Mouse (Mus musculus) brain, adult 2 months (tissue): ENCODE data around the gene Ccdc51.

Experiments used
- DNase-seq: peaks from one replicate; pipeline ENCODE4 v3.0.0; 2011; ENCODE audit warnings: low read depth, low spot score

Ccdc51 gene

DNA sequence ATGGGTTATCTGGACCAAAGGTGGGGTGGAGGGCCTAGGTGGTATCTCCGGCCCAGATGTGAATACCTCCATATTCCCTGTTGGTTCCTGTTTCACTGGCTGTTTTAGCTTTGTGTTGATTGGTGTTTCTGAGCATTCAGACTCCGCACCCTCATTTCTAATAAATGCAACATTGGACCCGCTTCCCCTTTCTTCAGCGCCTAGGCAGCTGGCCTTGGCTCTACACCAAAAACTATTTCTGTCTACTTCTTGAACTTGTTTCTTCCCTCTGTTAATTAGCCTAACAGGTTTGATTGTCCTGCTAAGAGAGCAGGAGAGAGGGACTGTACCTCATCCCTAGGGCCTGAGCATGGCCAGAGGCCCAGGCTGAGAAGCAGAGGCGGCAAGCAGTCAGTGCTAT is 24.8 kb upstream of the Ccdc51 start:
- no peak for DNase-seq

DNA sequence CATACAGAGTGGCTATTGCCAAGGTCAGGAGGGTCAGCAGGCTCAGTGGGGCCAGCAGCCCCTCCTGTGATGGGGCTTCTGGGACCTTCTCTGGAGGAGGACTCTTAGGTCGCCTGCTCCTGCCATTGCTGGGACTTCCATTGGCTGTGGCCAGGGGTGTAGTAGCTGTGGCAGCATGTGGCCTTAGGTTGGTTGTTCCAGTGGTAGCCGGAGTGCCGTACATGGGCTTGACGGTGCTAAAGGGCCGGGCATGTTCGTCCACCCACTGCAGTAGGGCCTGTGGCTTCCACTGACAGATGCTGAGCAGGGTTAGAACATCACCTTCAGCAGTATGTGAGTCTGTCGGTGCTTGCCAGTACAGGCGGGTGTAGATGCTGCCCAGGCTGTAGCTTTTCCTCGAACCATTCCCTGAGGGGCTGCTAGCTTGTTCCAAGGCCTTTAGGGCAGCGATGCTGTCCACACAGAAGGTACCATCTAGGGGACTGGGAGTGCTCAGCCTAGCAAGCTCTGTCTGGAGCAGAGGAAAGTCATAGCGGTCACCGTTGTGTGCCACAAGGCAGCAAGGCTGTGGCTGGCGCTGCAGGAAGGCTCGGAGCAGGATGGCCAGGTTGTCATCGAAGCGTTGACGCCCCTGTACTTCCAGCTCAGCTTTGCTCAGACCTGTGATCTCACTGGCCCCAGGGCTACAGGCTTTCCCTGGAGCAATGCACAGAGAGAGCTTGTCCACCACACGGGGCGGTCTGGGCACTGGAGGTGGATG is 24.1 kb upstream of the Ccdc51 start:
- no peak for DNase-seq

- peak; percentile 93 for DNase-seq
These were observed 23.0 kb upstream of the Ccdc51 start, which contains the start of gene Trex1 for GRCm38 (mm10) chr9:109059136-109059903. TSS of gene Trex1 (minus strand) at chr9:109059734.

DNA sequence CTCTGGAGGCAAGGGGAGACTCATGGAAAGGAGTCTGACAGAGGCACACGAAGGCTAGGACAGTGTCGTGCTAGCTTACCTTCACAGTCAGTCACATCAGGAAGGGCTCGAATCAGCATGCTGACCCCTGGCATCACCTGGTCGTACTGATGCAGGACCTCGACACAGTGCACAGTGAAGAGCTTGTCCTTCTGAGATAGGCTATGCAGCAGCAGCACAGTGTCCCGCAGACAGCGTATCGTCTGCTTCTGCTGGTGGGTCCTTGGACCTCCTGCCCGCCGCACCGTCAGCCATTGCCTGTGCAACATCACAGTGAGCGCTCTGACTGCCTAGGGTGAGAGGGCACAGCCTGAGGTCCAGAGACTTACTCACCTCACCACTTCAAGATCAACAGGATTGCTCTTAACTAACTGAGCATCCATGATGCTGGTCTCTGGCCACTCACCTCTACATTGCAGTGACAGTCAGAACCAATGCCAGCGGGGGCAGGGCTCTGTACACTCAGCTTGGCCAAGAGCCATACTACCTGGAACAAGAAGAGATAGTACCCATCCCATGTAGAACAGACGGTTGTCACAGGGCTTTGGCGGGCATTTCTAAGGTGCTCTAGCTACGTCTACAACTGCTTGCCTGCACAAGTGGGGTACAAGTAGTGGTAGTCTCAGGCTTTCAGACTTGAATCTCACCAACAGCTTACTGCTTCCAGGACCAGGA is 22.0 kb upstream of the Ccdc51 start:
- DNase-seq: no peak

DNA sequence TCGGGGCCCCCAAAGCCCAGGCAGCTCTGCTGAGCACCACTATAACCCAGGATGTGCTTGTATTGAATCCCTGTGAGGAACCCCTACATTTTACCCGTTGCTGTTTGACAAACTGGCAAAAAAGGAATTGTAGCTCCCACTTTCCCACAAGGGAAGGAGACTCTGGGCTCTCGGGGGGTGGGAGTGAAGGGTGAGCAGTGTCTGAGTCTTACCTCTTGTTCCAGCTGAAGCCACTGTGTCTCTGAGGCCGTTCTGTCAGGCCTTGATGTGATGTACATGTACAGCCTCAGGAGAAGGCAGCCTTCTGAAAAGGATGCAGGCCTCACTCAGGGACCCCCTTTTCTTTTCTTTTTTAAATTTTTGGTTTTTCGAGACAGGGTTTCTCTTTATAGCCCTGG is 21.4 kb upstream of the Ccdc51 start:
- no peak for DNase-seq

- DNase-seq: no peak
These were observed 14.1 kb upstream of the Ccdc51 start for GRCm38 (mm10) chr9:109068095-109068735.

- DNase-seq: peak; percentile 98
These were observed 8.4 kb upstream of the Ccdc51 start, which contains the start of gene Atrip for GRCm38 (mm10) chr9:109073661-109074573. TSS of gene Atrip (minus strand) at chr9:109074124.

DNA sequence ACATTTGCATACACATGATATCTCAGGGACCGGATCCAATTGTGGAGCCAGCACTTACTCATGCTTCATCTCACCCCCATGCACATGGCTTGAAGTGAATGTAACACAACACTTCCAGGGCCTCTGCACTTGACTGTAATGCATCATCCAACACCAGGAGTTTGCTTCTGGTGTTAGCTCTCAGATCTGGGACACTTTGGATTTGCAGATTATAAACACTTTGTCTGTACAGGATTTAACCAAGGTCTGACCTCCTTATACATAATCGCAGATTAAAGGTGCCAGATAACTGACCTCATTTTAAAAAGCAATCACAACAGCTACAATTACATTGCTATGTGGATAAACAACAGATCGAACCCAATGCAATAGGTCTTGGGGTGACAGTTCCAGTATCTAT is 1.8 kb upstream of the Ccdc51 start:
- no peak for DNase-seq

DNA sequence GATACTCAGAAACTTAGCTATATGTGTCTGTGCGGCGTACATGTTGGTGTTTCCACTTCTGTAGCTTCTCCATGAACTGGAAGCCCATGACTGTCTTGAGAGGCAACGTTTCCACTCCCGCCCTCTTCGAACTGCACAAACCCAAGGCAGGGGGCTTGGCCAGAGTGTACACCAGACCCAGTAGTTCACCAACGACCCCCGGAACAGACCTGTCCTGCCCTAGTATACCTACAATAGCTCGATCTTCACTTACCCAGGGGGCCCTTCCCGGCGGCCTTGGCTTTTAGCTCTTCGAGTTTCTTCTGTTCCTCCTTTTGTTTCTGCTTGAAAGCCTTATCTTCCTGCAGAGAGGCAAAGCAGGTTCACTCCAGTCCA is 557 bp upstream of the Ccdc51 start:
- DNase-seq: no peak

DNA sequence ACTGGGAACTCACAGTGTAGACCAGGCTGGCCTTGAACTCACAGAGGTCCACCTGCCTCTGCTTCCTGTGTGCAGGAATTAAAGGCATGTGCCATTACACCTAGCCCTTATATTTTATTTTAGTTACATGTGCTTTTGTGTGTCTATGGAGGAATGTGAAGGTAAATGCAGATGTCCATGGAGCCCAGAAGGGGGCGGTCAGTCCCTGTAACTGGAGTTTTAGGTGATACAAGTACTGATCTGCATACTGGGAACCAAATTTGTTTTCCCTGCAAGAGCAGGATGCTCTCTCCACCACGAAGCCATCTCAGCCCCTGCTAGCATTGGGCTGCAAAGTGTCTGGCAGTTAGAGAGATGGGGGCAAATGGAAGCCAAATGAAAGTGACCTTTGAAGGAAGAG is 2.6 kb downstream of the Ccdc51 start:
- peak; percentile 64 for DNase-seq

- DNase-seq: peak; percentile 67
These were observed 5.7 kb downstream of the Ccdc51 start for GRCm38 (mm10) chr9:109087987-109088386.

DNA sequence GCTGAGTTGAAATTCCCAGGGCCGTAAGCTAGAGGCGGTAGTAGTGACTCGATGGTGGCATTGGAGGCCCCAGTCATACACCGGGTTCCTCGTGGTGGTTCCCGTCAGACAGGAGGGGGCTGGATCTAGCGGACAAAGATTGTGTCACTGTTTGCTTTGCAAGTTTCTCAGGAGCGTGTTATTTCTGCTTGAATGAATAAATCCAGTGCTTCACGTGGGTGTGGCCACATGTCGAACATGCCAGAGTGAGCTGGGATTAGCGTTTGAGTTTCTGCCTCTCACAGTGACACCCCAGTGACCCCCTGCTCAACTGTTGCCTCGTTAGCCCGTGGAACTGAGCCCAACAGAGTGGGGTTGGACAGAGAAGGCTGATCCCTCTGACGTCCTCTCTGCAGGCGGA is 8.2 kb downstream of the Ccdc51 start:
- peak; percentile 43 for DNase-seq

- DNase-seq: no peak
These were observed 9.5 kb downstream of the Ccdc51 start for GRCm38 (mm10) chr9:109091802-109092201.

DNA sequence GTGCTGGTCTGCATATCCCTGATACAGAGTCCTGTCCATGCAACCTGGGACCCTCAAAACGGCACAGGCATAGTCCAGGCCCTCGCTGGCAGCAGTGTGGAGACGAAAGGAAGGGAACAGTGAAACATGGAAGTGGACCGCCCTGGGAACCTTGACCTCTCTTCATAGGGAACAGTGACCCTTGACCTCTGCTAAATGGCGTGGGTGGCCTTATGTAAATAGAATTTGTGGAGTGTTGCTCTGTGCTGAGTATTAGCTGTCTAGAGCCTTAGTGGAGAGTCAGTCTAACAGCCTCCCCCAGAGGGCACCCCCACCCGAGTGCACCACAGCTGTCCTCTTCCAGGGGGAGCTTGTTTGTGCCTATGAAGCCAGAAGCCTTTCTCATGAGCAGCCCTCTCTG is 10.5 kb downstream of the Ccdc51 start:
- DNase-seq: no peak

DNA sequence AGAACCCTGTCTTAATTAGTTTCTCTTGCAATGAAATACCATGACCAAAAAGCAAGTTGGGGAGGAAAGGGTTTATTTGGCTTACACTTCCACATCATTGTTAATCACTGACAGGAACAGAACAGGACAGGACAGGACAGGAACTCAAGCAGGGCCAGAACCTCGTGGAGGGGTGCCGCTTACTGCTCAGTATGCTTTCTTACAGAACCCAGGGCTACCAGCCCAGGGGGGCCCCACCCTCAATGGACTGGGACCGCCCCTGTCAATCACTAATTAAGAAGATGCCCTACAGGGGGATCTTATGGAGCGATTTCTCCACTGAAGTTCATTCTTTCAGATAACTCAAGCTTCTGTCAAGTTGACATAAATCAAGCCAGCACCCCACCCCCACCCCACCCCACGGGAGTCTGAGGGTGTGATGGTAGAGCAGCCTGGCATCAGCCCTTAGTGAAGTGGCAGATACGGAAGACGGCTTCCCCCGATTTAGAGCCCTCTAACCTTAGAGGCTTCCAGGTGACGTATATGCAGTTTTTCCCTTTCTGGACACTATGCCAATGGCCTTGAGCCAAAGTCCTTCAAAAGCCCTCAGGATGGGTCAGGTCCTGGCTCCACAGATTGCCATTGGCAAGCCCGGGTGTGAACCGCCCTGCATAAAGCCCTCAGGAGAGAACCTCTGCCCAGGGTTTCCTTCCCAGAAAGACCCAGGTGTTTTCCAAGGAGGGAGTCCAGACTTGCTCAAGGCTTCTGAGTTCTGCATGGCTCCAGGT is 11.7 kb downstream of the Ccdc51 start:
- no peak for DNase-seq

DNA sequence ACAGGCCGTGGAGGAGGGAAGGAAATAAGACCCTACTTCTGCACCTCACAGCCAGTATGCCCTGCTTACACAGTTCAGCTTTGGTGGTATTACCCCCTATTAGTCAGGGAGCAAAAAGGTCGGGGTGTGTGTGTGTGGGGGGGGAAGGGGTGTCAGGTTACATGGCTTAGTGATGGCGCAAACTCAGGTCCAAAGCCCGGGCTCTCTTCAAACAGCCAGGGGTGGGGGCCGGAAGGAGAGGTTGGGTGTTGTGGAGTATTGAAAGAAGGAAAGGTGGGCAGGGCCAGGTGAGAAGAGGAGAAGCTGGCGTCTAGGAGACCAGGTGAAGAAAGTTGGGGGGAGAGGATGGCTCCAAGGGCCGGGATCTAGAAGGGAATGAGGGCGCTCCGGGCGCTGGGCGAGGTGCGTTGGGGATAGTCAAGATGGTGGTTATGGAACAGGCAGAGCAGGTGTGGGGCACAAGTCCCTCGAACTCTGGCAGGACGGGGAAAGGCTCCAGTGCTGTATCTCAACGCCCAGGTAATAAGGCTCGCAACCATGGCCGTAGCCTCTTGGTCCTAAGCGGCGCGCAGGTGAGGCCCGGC is 12.4 kb downstream of the Ccdc51 start:
- DNase-seq: no peak

DNA sequence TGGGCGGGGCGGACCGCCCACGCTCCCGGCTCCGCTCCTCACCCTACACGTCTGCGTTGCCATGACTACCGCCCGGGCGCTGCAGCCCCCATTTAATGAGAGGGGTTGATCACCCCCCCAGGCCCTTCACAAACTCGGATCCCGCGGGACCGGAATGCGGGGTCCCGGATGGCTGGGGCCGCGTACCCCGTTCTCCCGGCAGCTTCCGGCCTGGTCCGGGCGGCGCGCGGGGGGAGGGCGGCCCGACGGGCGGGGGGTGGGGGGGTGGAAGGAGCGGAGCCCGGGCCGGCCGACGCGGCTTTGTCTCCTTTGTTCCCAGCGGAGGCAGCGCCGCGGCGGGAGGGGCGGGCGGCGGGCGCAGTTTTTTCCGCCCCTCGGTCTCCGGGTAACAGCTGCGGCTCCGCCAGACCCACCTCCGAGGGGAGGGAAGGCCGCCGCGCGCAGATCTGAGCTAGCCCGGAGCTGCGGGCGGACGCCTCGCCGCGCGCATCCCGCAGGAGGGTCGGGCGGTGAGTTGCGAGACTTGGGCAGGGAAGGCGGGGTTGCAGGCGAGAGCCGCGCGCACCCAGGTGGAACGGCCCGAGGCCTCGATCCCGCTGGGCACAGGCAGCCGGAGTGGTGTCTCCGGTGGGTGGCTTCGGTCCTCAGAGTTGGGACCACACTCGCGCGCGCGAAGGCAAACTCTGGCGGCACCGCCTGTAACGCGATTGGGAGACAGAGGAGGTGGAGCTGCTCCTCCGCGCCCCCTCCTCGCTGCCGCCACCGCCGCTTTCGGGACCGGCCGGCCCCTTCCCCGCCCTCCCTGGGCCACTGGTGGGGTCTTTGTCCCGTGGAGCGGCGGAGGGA is 13.1 kb downstream of the Ccdc51 start, which contains the start of gene Plxnb1:
Gene Plxnb1 (plus strand): TSS at position 253 of the 846 bp plus-strand sequence.
- DNase-seq: peak; percentile 69

DNA sequence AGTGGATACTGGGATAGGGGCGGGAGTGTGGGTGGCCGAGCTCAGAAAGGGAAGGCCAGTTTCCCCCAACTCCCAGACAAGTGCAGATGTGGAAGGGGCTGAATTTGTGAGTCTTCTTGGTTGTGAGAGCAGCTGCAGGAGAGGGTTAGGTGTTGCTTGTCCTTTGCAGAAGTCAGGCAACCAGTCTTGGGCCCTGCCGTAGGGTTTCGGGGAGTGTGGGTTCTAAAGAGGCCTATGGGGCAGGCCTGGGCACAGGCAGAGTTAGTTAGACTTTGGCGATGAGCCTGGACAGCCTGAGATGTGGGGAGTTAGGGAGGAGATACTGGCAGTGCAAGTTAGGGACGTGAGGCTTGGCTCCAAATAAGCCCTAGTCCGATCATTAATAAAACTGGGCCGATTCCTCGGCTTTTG is 14.0 kb downstream of the Ccdc51 start:
- peak; percentile 60 for DNase-seq

- no peak for DNase-seq
These were observed 14.6 kb downstream of the Ccdc51 start for GRCm38 (mm10) chr9:109096856-109097255.
